Mouse (Mus musculus) cerebellum, adult 2 months (tissue): Measurements from ENCODE around the gene Olfr1355. TPM values are rescaled to one million over a fixed set of nuclear protein-coding genes. Genes with fewer than 3 reads are reported as not detected.
"Not testable (repeated sequence)": the region's sequence is repeated elsewhere in the genome, so short reads cannot be mapped to it uniquely, and the experiment has no call there.

ENCODE experiments used
- DNase-seq, 2 experiments: peaks; one replicate each; pipeline ENCODE4 v3.0.0; 2021
- H3K27ac ChIP-seq: fragments of 200-500 bp; 2 replicates; pipeline ENCODE4 v1.5.1; 2012; ENCODE audit warnings: low read length, control low read depth, inconsistent platforms; ENCODE audit not compliant: insufficient read depth
- H3K27me3 ChIP-seq: fragments of 200-500 bp; 2 replicates; pipeline ENCODE4 v1.6.1; 2012; ENCODE audit warnings: inconsistent platforms, mild to moderate bottlenecking, low read length, moderate library complexity; ENCODE audit not compliant: control insufficient read depth, insufficient read depth
- H3K4me1 ChIP-seq: fragments of 200-500 bp; 2 replicates; pipeline ENCODE4 v1.6.1; 2011; ENCODE audit warnings: low read length; ENCODE audit not compliant: control insufficient read depth, insufficient read depth
- H3K4me3 ChIP-seq: fragments of 200-500 bp; replicated peaks from 2 replicates; pipeline ENCODE3; 2011; ENCODE audit warnings: mild to moderate bottlenecking, low read depth, low read length, control low read depth; ENCODE audit not compliant: insufficient read depth
- CTCF ChIP-seq: fragments of 200-500 bp; IDR thresholded peaks from 2 replicates; pipeline ENCODE4 v1.5.1; 2011; ENCODE audit warnings: low read depth, mild to moderate bottlenecking, control low read depth, low read length, moderate library complexity, borderline replicate concordance; ENCODE audit not compliant: insufficient read depth
- POLR2A ChIP-seq: fragments of 200-500 bp; IDR thresholded peaks from 2 replicates; pipeline ENCODE4 v1.6.1; 2011; ENCODE audit warnings: low read length, control low read depth, borderline replicate concordance; ENCODE audit not compliant: insufficient read depth
- WGBS: fragments of 180-500 bp; shearing (Covaris S2); methylation state at CpG from one replicate; pipeline ENCODE4 v1.1.7; 2018; 5-methylcytosine and 5-hydroxymethylcytosine counted together
- polyA plus RNA-seq: library from polyadenylated mRNA; depleted of rRNA; stranded (reverse); fragments of >200 nt; gene quantifications from 2 replicates; pipeline ENCODE4 v1.2.3, GENCODE M21; 2012; rRNA removed

Gene Olfr1355
- not detected in 2 replicates for polyA plus RNA-seq

DNA sequence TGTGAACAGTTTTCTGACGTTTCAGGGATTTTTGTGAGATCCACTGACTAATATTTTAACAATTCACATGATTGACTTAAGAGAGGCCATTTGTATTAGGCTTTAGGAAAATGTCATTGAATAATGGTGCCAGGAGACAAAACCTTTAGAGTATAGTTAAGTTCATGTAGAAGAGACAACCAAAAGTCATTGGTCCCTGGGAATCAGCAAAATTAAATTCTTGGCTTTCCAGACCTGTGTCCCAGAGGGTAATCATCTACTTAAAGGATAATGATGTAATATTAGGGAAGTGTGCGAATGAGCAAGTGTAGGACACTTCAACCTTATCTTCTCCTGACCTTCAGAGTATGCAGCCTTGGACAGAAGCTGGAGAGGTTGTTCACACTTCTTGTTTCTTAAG lies at the start of gene Olfr1355:
Olfr1355 (plus strand) TSS at position 301 of the 400 bp plus-strand sequence.
- Histone ChIP-seq H3K4me1 (no peaks in the 10 kb centered on the region), H3K4me3 (no peak within 1 kb of the TSS), H3K27me3 (no peaks in the 10 kb centered on the region), H3K27ac (no peak within 1 kb of the TSS)
- 54% methylated on average over 2 of the region's 2 CpGs for WGBS
- no peak for DNase-seq
- TF ChIP-seq CTCF (no peak), POLR2A (no peak)

DNA sequence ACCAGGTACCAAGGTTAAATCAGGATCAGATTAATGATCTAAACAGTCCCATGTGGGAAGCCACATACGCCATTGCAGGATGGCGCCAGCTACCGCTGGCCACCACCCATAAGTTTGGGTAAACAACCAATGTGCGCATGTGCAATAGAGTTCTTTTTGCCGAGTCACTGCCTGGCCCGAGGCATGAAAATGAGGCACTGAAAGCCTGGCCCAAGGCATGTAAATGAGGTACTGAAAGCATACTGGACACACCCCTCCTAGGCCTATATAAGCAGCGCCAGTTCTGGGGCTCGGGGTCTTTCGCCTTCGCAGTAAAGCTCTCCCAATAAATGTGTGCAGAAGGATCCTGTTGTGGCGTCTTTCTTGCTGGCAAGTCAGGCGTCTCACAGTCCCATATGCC lies 34.9 kb upstream of the Olfr1355 start:
- 91% methylated on average over 12 of the region's 12 CpGs for WGBS
- DNase-seq, H3K27ac ChIP-seq, H3K27me3 ChIP-seq, H3K4me3 ChIP-seq, H3K4me1 ChIP-seq: not testable (repeated sequence)

GRCm38 (mm10) chr10:78852066-78852465 lies 23.3 kb upstream of the Olfr1355 start, which contains the start of gene Olfr1356:
Olfr1356 (minus strand) TSS chr10:78852166.
- no peak for DNase-seq
- Histone ChIP-seq H3K4me3 (no peak within 1 kb of the TSS), H3K27ac (no peak within 1 kb of the TSS), H3K27me3 (no peaks in the 10 kb centered on the region; the same call in 1 of the 2 replicates), H3K4me1 (no peaks in the 10 kb centered on the region)
- 81% methylated on average over 2 of the region's 2 CpGs for WGBS
- no peak for TF ChIP-seq POLR2A
- no peak for TF ChIP-seq CTCF

DNA sequence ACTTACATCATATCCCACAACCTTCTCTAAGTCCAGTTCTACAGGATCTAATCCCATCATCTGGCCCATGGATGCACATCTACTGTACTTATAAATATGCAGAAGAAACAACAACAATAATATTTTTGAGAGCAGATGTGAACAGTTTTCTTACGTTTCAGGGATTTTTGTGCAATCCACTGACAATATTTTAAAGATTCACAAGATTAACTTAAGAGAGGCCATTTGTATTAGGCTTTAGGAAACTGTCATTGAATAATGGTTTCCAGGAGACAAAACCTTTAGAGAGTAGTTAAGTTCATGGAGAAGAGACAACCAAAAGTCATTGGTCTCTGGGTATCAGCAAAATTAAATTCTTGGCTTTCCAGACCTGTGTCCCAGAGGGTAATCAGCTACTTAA lies 37.5 kb downstream of the Olfr1355 start, which contains the start of gene Olfr1354:
Olfr1354 (plus strand) TSS at position 301 of the 400 bp plus-strand sequence.
- H3K27me3 ChIP-seq, DNase-seq, H3K4me3 ChIP-seq, H3K27ac ChIP-seq, H3K4me1 ChIP-seq: not testable (repeated sequence)
- 70% methylated on average over 1 of the region's 1 CpGs for WGBS

Other genes starting within 250 kb of the Olfr1355 start
- gene Casp14, start 157.2 kb upstream of the Olfr1355 start, polyA plus RNA-seq, result not detected in 2 replicates
- 0.27 and 0.33 TPM in 2 replicates for gene Ccdc105, start 122.5 kb upstream of the Olfr1355 start, polyA plus RNA-seq
- 154 and 167 TPM in 2 replicates for gene Slc1a6, start 95.0 kb upstream of the Olfr1355 start, polyA plus RNA-seq
- gene Olfr1356, start 23.4 kb upstream of the Olfr1355 start, polyA plus RNA-seq, result not detected in 2 replicates
- not detected in 2 replicates for gene Olfr1354, start 37.6 kb downstream of the Olfr1355 start, polyA plus RNA-seq
- gene Olfr8, start 75.1 kb downstream of the Olfr1355 start, polyA plus RNA-seq, result not detected in 2 replicates
- not detected in 2 replicates for gene Olfr1353, start 87.8 kb downstream of the Olfr1355 start, polyA plus RNA-seq
- not detected in 2 replicates for gene Olfr1352, start 105.5 kb downstream of the Olfr1355 start, polyA plus RNA-seq
- gene Olfr1351, start 136.9 kb downstream of the Olfr1355 start, polyA plus RNA-seq, result not detected in 2 replicates
- gene Olfr57, start 153.2 kb downstream of the Olfr1355 start, polyA plus RNA-seq, result not detected in 2 replicates
- gene 2610008E11Rik, start 222.1 kb downstream of the Olfr1355 start, polyA plus RNA-seq, result 13.5 and 14.4 TPM in 2 replicates